Mouse (Mus musculus) erythroblast, embryonic 14.5 days (primary cell): ENCODE results near the gene Scgb2b17. TPM values are rescaled to one million over a fixed set of nuclear protein-coding genes. Genes with fewer than 3 reads are reported as not detected.
"Not testable (repeated sequence)": the region's sequence is repeated elsewhere in the genome, so short reads cannot be mapped to it uniquely, and the experiment has no call there.

ENCODE experiments used
- H3K27me3 ChIP-seq: 2 replicates; pipeline ENCODE4 v1.6.1; 2012; ENCODE audit warnings: inconsistent platforms; ENCODE audit not compliant: control insufficient read depth
- H3K36me3 ChIP-seq: 2 replicates; pipeline ENCODE4 v1.6.1; 2012; ENCODE audit warnings: mild to moderate bottlenecking, inconsistent platforms; ENCODE audit not compliant: control insufficient read depth
- H3K4me1 ChIP-seq: 2 replicates; pipeline ENCODE4 v1.6.1; 2012; ENCODE audit warnings: inconsistent platforms; ENCODE audit not compliant: control insufficient read depth
- H3K4me3 ChIP-seq: replicated peaks from 2 replicates; pipeline ENCODE3; 2012; ENCODE audit warnings: moderate library complexity, mild to moderate bottlenecking, inconsistent platforms
- H3K9me3 ChIP-seq: 2 replicates; pipeline ENCODE4 v1.6.1; 2012; ENCODE audit warnings: low read length, inconsistent platforms, mixed read lengths; ENCODE audit not compliant: control insufficient read depth
- polyA plus RNA-seq: library from polyadenylated mRNA; stranded (reverse); fragments of >175 nt; gene quantifications from 2 replicates; pipeline ENCODE4 v1.2.3, GENCODE M21; 2012

Scgb2b17 gene
- polyA plus RNA-seq: not detected in 2 replicates

DNA sequence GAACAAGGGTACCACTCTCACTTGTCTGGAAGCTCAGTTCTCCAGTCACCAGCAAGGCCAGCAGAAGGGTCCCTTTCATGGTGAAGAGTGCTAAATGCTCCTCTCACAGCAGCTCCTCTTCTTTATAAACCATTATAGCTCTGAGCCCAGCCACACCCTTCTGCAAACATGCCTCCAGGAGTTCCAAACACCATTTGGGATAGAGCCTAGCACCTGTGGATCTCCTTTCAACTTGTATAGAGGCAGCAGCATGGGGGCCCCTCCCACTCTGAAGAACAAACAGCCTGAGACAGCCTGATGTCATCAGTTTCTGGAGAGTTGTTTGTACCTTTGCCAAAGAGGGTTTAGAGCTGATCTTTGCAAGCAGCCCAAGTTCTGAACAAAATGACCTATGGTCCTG, at the start of gene Scgb2b17:
Gene Scgb2b17 (minus strand): TSS at position 101 of the 400 bp plus-strand sequence.
- H3K4me3 ChIP-seq: not testable (repeated sequence)

DNA sequence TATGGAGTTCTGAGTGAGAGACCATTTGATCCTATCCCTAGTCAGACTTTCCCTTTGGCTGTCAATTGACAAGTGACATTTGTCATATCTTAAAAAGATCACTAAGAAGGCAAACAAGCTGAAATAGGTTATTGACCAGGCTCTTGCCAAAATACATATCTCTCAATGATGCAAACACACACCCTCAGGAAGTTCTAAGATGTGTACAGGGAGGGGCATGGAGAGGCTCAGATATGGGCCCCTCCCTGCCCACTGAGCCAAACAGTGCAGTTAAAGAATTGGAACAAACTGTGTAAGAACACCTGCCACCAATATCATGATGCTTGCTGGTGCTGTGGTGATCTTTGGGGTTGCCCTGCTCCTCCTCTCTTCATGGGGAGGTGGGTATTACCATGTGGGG, 6.8 kb upstream of the Scgb2b17 start, which contains the start of gene Scgb1b17:
Gene Scgb1b17 (plus strand): TSS at position 301 of the 400 bp plus-strand sequence.
- not testable (repeated sequence) for H3K36me3 ChIP-seq, H3K4me1 ChIP-seq, H3K9me3 ChIP-seq

More for the DNA sequence above, at the start of gene Scgb2b17:
- H3K27me3 ChIP-seq, H3K9me3 ChIP-seq, H3K4me1 ChIP-seq, H3K36me3 ChIP-seq: not testable (repeated sequence)

More for the DNA sequence above, 6.8 kb upstream of the Scgb2b17 start, which contains the start of gene Scgb1b17:
- H3K4me3 ChIP-seq, H3K27me3 ChIP-seq: not testable (repeated sequence)

Other genes with a start within 250 kb of the Scgb2b17 start
- gene Scgb2b15, start 226.9 kb downstream of the Scgb2b17 start, polyA plus RNA-seq: not detected in 2 replicates
- not detected in 2 replicates for gene Scgb1b15, start 220.0 kb downstream of the Scgb2b17 start, polyA plus RNA-seq
- gene Scgb1b17, start 6.9 kb upstream of the Scgb2b17 start, polyA plus RNA-seq: not detected in 2 replicates
- not detected in 2 replicates for gene Scgb2b18, start 117.3 kb upstream of the Scgb2b17 start, polyA plus RNA-seq
- gene Scgb1b18, start 129.0 kb upstream of the Scgb2b17 start, polyA plus RNA-seq: not detected in 2 replicates
- gene Scgb2b19, start 223.8 kb upstream of the Scgb2b17 start, polyA plus RNA-seq: not detected in 2 replicates
- gene Scgb1b19, start 230.7 kb upstream of the Scgb2b17 start, polyA plus RNA-seq: not detected in 2 replicates